Mouse (Mus musculus) heart, adult 2 months (tissue): ENCODE measurements at regions not wholly inside any gene's neighbourhood (a gene's known extent, or its start where the extent isn't known, plus 50 kb on each side); places are given as distances from the start of the nearest gene placed in this dataset.

Experiments
- DNase-seq, 2 experiments: peaks; one replicate each; pipeline ENCODE4 v3.0.0; 2021
- H3K27ac ChIP-seq: fragments of 200-600 bp; 2 replicates; pipeline ENCODE4 v1.8.1; 2022
- H3K27me3 ChIP-seq: fragments of 200-500 bp; 2 replicates; pipeline ENCODE4 v1.6.1; 2012; ENCODE audit warnings: mild to moderate bottlenecking, low read length, inconsistent platforms, mixed read lengths; ENCODE audit not compliant: control insufficient read depth, insufficient read depth
- H3K36me3 ChIP-seq: fragments of 200-500 bp; 2 replicates; pipeline ENCODE4 v1.6.1; 2012; ENCODE audit warnings: low read length, inconsistent platforms; ENCODE audit not compliant: control insufficient read depth, insufficient read depth
- H3K4me1 ChIP-seq: fragments of 200-500 bp; 2 replicates; pipeline ENCODE4 v1.6.1; 2011; ENCODE audit warnings: low read length; ENCODE audit not compliant: control insufficient read depth, insufficient read depth
- H3K4me3 ChIP-seq: fragments of 200-600 bp; 2 replicates; pipeline ENCODE4 v1.8.1; 2022
- H3K79me2 ChIP-seq: fragments of 200-500 bp; replicated peaks from 2 replicates; pipeline ENCODE4 v1.6.1; 2012; ENCODE audit warnings: mild to moderate bottlenecking, inconsistent platforms, low read length, moderate library complexity, mixed read lengths; ENCODE audit not compliant: control insufficient read depth, insufficient read depth
- H3K9ac ChIP-seq: fragments of 200-500 bp; 2 replicates; pipeline ENCODE4 v1.6.1; 2012; ENCODE audit warnings: low read depth, mild to moderate bottlenecking, control low read depth, inconsistent platforms, low read length, mixed read lengths
- CTCF ChIP-seq: fragments of 200-600 bp; IDR thresholded peaks from 2 replicates; pipeline ENCODE4 v1.8.1; 2022; ENCODE audit warnings: antibody characterized with exemption, mild to moderate bottlenecking, moderate library complexity
- EP300 ChIP-seq: fragments of 200-500 bp; IDR thresholded peaks from 2 replicates; pipeline ENCODE4 v1.6.1; 2011; ENCODE audit warnings: low read depth, low read length, control low read depth; ENCODE audit not compliant: insufficient read depth
- POLR2A ChIP-seq: fragments of 200-500 bp; IDR thresholded peaks from 2 replicates; pipeline ENCODE4 v1.6.1; 2011; ENCODE audit warnings: mild to moderate bottlenecking, low read depth, low read length, control low read depth; ENCODE audit not compliant: insufficient read depth
- WGBS: fragments of 180-500 bp; shearing (Covaris S2); methylation state at CpG from one replicate; pipeline ENCODE4 v1.1.7; 2018; 5-methylcytosine and 5-hydroxymethylcytosine counted together
- intact Hi-C: fragments of 180-260 bp; cut with DNase I; formaldehyde crosslinking; loops from one replicate; pipeline ENCODE4 v1.15.1; 2025

DNA sequence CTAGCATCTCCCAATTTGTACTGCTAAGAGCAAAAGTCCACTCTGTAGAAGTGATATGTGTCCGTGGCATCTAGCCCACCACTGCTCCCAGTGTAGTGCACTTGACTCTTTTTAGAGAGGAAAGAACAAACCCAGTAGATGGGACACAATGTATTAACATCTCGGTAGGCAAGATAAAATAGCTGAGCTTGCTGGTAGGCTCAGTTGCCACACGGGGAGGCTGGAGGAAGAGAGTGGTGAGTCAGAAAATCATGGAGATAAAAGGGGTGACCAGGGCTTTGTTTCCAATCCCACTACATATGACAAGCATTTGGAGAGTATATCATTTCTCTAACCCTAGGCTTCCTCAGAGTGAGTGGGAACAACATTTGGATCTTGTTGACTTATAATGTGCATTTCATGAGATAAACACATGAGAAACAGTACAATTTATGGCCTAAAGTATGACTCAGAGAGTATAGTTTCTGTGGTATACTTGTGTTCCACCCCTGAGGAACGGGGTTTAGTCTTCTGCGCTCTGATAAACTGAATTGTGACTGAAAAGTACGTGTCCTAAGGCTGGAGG, 235.4 kb downstream of the Fam49a start:
- Histone ChIP-seq H3K4me3 (no peak overlapping the region), H3K9ac (no peak overlapping the region), H3K4me1 (peaks cover 2% of the 10 kb centered on the region; the same call in 1 of the 2 replicates), H3K79me2 (no peaks in the 10 kb centered on the region), H3K27ac (no peak overlapping the region), H3K36me3 (no peaks in the 10 kb centered on the region), H3K27me3 (no peaks in the 10 kb centered on the region)
- TF ChIP-seq CTCF (no peak), EP300 (no peak), POLR2A (no peak)
- 55% methylated on average over 6 of the region's 6 CpGs for WGBS
- no peak for DNase-seq
- intact Hi-C loops = no loop called here

DNA sequence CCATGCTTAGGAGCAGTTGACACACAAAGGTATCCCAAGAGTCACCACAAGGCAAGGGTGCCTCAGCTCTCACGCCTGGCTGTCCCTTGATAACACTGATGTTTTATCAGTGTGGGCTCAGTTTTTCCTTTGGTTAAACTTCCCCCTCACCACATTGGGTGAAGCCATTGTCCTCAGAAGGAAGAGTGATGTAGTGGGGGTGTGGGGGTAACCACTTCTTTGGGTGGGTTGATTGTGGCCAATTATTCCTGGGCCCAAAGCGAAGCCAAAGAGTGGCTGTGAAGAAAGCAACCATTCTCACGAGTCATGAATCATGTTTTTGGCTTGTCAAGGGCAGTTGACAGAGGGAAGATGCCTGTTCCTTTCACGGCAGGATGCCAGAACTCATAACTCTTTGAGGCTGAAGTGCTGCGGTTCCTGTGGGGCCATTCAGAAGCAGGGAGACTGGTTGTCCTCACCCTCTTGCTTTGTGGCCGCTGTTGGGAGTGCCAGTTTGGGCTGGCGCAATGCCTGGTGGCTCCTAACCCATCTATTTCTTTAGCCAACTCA, 234.7 kb downstream of the Fam49a start:
- 34% methylated on average over 7 of the region's 7 CpGs for WGBS
- Histone ChIP-seq H3K79me2 (no peaks in the 10 kb centered on the region), H3K9ac (no peak overlapping the region), H3K36me3 (no peaks in the 10 kb centered on the region), H3K27me3 (no peaks in the 10 kb centered on the region), H3K27ac (no peak overlapping the region), H3K4me1 (peaks cover 2% of the 10 kb centered on the region; the same call in 1 of the 2 replicates), H3K4me3 (no peak overlapping the region)
- no peak for TF ChIP-seq EP300
- no peak for TF ChIP-seq CTCF
- no peak for TF ChIP-seq POLR2A
- intact Hi-C loops = no loop called here
- peak; percentile 23 to 34 for DNase-seq

- intact Hi-C loops = no loop called here
- TF ChIP-seq POLR2A (no peak), CTCF (no peak), EP300 (no peak)
- H3K36me3 ChIP-seq = no peaks in the 10 kb centered on the region
- no peaks in the 10 kb centered on the region for H3K27me3 ChIP-seq
- no peak overlapping the region for H3K4me3 ChIP-seq
- H3K79me2 ChIP-seq = no peaks in the 10 kb centered on the region
- H3K9ac ChIP-seq = no peak overlapping the region
- H3K4me1 ChIP-seq = no peaks in the 10 kb centered on the region
- WGBS = 65% methylated on average over 1 of the region's 1 CpGs
- DNase-seq = no peak
- no peak overlapping the region for H3K27ac ChIP-seq
These were observed 228.2 kb downstream of the Fam49a start for GRCm38 (mm10) chr12:12490173-12490572.

- H3K27me3 ChIP-seq = no peaks in the 10 kb centered on the region
- intact Hi-C loops = no loop called here
- DNase-seq = no peak
- no peaks in the 10 kb centered on the region for H3K4me1 ChIP-seq
- H3K79me2 ChIP-seq = no peaks in the 10 kb centered on the region
- WGBS = 94% methylated on average over 1 of the region's 1 CpGs
- H3K9ac ChIP-seq = no peak overlapping the region
- H3K4me3 ChIP-seq = no peak overlapping the region
- no peak overlapping the region for H3K27ac ChIP-seq
- TF ChIP-seq CTCF = no peak
- H3K36me3 ChIP-seq = no peaks in the 10 kb centered on the region
These were observed 226.2 kb downstream of the Fam49a start for GRCm38 (mm10) chr12:12488090-12488489.

- H3K79me2 ChIP-seq = no peaks in the 10 kb centered on the region
- TF ChIP-seq EP300 (no peak), CTCF (no peak), POLR2A (no peak)
- DNase-seq = no peak
- WGBS = 77% methylated on average over 1 of the region's 1 CpGs
- no peak overlapping the region for H3K27ac ChIP-seq
- H3K27me3 ChIP-seq = no peaks in the 10 kb centered on the region
- H3K4me3 ChIP-seq = no peak overlapping the region
- H3K4me1 ChIP-seq = no peaks in the 10 kb centered on the region
- intact Hi-C loops = no loop called here
- H3K9ac ChIP-seq = no peak overlapping the region
- H3K36me3 ChIP-seq = no peaks in the 10 kb centered on the region
These were observed 224.9 kb downstream of the Fam49a start for GRCm38 (mm10) chr12:12486656-12487356.

DNA sequence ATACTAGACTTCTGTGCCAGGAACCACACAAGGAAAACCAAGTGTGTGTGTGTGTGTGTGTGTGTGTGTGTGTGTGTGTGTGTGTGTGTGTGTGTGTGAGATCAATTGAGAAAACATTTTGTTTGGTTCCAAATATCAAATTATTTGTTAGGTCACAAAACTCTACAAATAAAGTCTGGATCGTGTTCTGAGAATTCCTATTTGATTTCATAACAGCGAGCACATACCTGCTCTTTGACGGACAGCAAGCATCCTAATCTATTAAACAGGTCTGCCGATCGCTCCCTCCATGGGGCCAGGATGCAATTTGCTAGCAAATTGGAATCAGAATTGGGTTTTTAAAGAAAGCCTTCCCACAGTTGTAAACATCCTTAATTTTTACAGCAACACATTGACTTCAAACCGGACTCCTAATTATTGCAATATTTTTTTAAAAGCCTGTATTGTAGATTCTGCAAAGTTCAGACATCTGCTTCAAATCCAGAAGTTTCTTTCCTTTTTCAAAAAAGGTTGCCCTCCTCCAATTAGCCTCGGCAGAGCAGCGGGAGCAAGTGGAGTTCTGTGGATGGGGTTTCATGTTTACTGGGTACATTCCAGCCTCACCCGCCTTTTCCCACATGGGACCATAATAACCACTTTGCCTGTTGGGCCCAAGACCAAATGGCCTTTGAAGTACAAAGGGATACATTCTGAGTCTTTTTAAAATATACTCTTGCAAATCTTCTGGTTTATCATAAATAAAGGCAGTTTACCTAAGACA, 223.2 kb downstream of the Fam49a start:
- no peak for DNase-seq
- WGBS = 90% methylated on average over 9 of the region's 9 CpGs

More for the DNA sequence above, 223.2 kb downstream of the Fam49a start:
- Histone ChIP-seq H3K36me3 (no peaks in the 10 kb centered on the region), H3K4me1 (no peaks in the 10 kb centered on the region), H3K27ac (no peak overlapping the region), H3K79me2 (no peaks in the 10 kb centered on the region), H3K9ac (no peak overlapping the region), H3K27me3 (no peaks in the 10 kb centered on the region), H3K4me3 (no peak overlapping the region)
- intact Hi-C loops = no loop called here
- TF ChIP-seq POLR2A (no peak), CTCF (no peak), EP300 (no peak)
